Mouse (Mus musculus) liver, embryonic 13.5 days (tissue): Measurements from ENCODE around the gene 9030025P20Rik. TPM values are rescaled to one million over a fixed set of nuclear protein-coding genes. Genes with fewer than 3 reads are reported as not detected.
A peak's percentile ranks its signal among the peaks of the same experiment; 100 is the strongest.
"Not testable (repeated sequence)": the region's sequence is repeated elsewhere in the genome, so short reads cannot be mapped to it uniquely, and the experiment has no call there.

ENCODE experiments used
- ATAC-seq: fragments of 200-750 bp; cut with Nextera tagmentation; 2 replicates; pipeline ENCODE4 v1.8.0; 2017; ENCODE audit warnings: low read depth, mild to moderate bottlenecking, moderate number of reproducible peaks, moderate library complexity
- DNase-seq: peaks from one replicate; pipeline ENCODE4 v3.0.0; 2022
- H3K27ac ChIP-seq: fragments of 300-500 bp; sonication (generic); 2 replicates; pipeline ENCODE4 v1.5.1; 2015; ENCODE audit warnings: moderate library complexity, mild to moderate bottlenecking, inconsistent platforms
- H3K27me3 ChIP-seq: fragments of 300-500 bp; sonication (generic); 2 replicates; pipeline ENCODE4 v1.6.1; 2015; ENCODE audit warnings: mild to moderate bottlenecking, inconsistent platforms
- H3K36me3 ChIP-seq: fragments of 300-500 bp; sonication (generic); 2 replicates; pipeline ENCODE4 v1.6.1; 2015; ENCODE audit warnings: mild to moderate bottlenecking, inconsistent platforms
- H3K4me1 ChIP-seq: fragments of 300-500 bp; sonication (generic); replicated peaks from 2 replicates; pipeline ENCODE4 v1.6.1; 2015; ENCODE audit warnings: inconsistent platforms
- H3K4me2 ChIP-seq: fragments of 300-500 bp; sonication (generic); 2 replicates; pipeline ENCODE4 v1.6.1; 2015; ENCODE audit warnings: inconsistent platforms, mild to moderate bottlenecking, moderate library complexity
- H3K4me3 ChIP-seq: fragments of 300-500 bp; sonication (generic); replicated peaks from 2 replicates; pipeline ENCODE4 v1.5.1; 2015; ENCODE audit warnings: mild to moderate bottlenecking, inconsistent platforms
- H3K9ac ChIP-seq: fragments of 300-500 bp; sonication (generic); 2 replicates; pipeline ENCODE4 v1.6.1; 2015; ENCODE audit warnings: mild to moderate bottlenecking, inconsistent platforms
- H3K9me3 ChIP-seq: fragments of 300-500 bp; sonication (generic); replicated peaks from 2 replicates; pipeline ENCODE4 v1.6.1; 2016; ENCODE audit warnings: inconsistent platforms
- WGBS: fragments of 180-500 bp; shearing (Covaris S2); methylation state at CpG from one replicate; pipeline ENCODE4 v1.1.7; 2015; ENCODE audit not compliant: insufficient replicate concordance; 5-methylcytosine and 5-hydroxymethylcytosine counted together
- polyA plus RNA-seq: library from polyadenylated mRNA; unstranded; fragments of >200 nt; fragmentation: Nextera tagmentation; extraction: Ambion mirVana; gene quantifications from 2 replicates; pipeline ENCODE4 v1.2.1, GENCODE M21; 2015

9030025P20Rik gene
- polyA plus RNA-seq, 1 experiment from 2014 or later = 5.3 TPM

DNA sequence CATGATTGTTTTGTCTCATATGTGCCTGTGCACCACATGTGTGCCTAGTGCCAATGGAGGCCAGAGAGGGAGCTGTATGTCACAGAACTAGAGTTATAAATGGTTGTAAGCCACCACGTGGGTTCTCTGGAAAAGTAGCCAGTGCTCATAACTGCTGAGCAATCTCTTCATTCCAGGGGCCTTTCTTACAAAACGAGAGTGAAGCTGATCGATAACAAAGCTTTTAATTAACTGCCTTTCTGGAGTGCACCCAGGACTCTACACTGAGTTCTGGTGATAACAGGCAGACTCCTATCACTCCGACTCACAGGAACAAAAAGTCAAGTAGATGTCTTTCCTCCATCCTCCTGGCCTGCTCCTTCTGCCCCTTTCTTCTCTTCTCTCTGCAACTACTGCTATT is 53.1 kb downstream of the 9030025P20Rik start:
- H3K9me3 ChIP-seq, H3K27ac ChIP-seq, H3K4me3 ChIP-seq, H3K27me3 ChIP-seq, DNase-seq, H3K9ac ChIP-seq, H3K36me3 ChIP-seq, H3K4me1 ChIP-seq, H3K4me2 ChIP-seq: not testable (repeated sequence)
- peak; percentile 83 for ATAC-seq
- WGBS = no CpG with 5 or more reads among the region's 4 CpGs

DNA sequence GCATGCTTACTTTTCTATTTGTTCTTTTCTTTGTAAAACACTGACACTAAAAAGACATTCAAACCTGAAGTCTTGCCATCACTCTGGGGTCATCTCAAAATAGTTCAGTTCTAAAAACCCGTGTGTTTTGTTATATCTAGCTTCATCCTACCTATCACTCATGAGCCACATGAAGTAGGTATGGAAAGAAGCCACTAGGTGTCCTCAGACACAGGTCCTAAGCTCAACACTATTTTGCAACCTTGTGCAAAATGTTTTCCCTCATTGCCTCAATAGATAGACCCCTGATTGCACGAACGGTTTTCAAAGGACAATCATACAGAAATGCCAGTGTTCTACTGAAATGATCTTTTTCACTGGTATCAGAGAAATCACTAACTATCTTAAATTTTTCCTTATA is 62.2 kb downstream of the 9030025P20Rik start:
- ATAC-seq = peak; percentile 26; the same call in 1 of the 2 replicates
- DNase-seq, H3K27me3 ChIP-seq, H3K9me3 ChIP-seq, H3K27ac ChIP-seq, H3K9ac ChIP-seq, H3K4me3 ChIP-seq, H3K4me2 ChIP-seq, H3K36me3 ChIP-seq, H3K4me1 ChIP-seq: not testable (repeated sequence)
- no CpG with 5 or more reads among the region's 3 CpGs for WGBS

Other genes starting within 250 kb of the 9030025P20Rik start
- gene Wdr27, start 35.3 kb upstream of the 9030025P20Rik start, polyA plus RNA-seq = 1.3 and 1.7 TPM in 2 replicates
- 11.2 and 14.4 TPM in 2 replicates for gene 1600012H06Rik, start 35.3 kb upstream of the 9030025P20Rik start, polyA plus RNA-seq
- 95.9 and 100 TPM in 2 replicates for gene Phf10, start 17.2 kb upstream of the 9030025P20Rik start, polyA plus RNA-seq
- 1.2 and 1.7 TPM in 2 replicates for gene Gm3417, start 322 bp downstream of the 9030025P20Rik start, polyA plus RNA-seq
- 3.8 and 4.8 TPM in 2 replicates for gene Gm3435, start 31.7 kb downstream of the 9030025P20Rik start, polyA plus RNA-seq
- 28.6 and 31.5 TPM in 2 replicates for gene Ermard, start 62.7 kb downstream of the 9030025P20Rik start, polyA plus RNA-seq
- 2.1 and 3.1 TPM in 2 replicates for gene Tcte3, start 63.0 kb downstream of the 9030025P20Rik start, polyA plus RNA-seq
- gene Gm3448, start 63.1 kb downstream of the 9030025P20Rik start, polyA plus RNA-seq = 3.9 and 4.9 TPM in 2 replicates